Mouse (Mus musculus): ENCODE results near the gene Lipi. TPM values are rescaled to one million over a fixed set of nuclear protein-coding genes. Genes with fewer than 3 reads are reported as not detected.

Lipi gene
- polyA plus RNA-seq (2015; fragmentation: Nextera tagmentation; extraction: Ambion mirVana) = not detected in 2 replicates

- DNase-seq (no peak), ATAC-seq (ENCODE audit: low read depth) (no peak)
- no peaks in the 10 kb centered on the region for H3K4me1 ChIP-seq (replicated peaks)
- H3K4me3 ChIP-seq (replicated peaks) = no peak within 1 kb of the TSS
- no peak within 1 kb of the TSS for H3K9ac ChIP-seq
- 69% methylated on average over 7 of the region's 7 CpGs for WGBS (ENCODE audit: insufficient replicate concordance)
- H3K9me3 ChIP-seq (replicated peaks) = no peaks in the 10 kb centered on the region
- H3K4me2 ChIP-seq = no peak within 1 kb of the TSS
- H3K36me3 ChIP-seq = no peaks in the 10 kb centered on the region
- H3K27ac ChIP-seq = no peak within 1 kb of the TSS
- H3K27me3 ChIP-seq = no peaks in the 10 kb centered on the region
Observed at GRCm38 (mm10) chr16:75585961-75586360, at the start of gene Lipi. Lipi (minus strand) TSS chr16:75586061.

GRCm38 (mm10) chr16:75627862-75628261 lies 42.0 kb upstream of the Lipi start:
- no peak overlapping the region for H3K9ac ChIP-seq
- no peaks in the 10 kb centered on the region for H3K27me3 ChIP-seq
- H3K9me3 ChIP-seq (replicated peaks) = no peaks in the 10 kb centered on the region
- no peak overlapping the region for H3K4me3 ChIP-seq (replicated peaks)
- DNase-seq = no peak
- ATAC-seq (ENCODE audit: low read depth) = no peak
- WGBS (ENCODE audit: insufficient replicate concordance) = 56% methylated on average over 2 of the region's 2 CpGs
- H3K4me2 ChIP-seq = no peak overlapping the region
- no peaks in the 10 kb centered on the region for H3K4me1 ChIP-seq (replicated peaks)
- no peak overlapping the region for H3K27ac ChIP-seq
- H3K36me3 ChIP-seq = no peaks in the 10 kb centered on the region

- Histone ChIP-seq H3K9me3 (replicated peaks) (no peaks in the 10 kb centered on the region), H3K27ac (no peak overlapping the region), H3K9ac (no peak overlapping the region), H3K4me1 (replicated peaks) (no peaks in the 10 kb centered on the region), H3K36me3 (no peaks in the 10 kb centered on the region), H3K27me3 (no peaks in the 10 kb centered on the region), H3K4me2 (no peak overlapping the region), H3K4me3 (replicated peaks) (no peak overlapping the region)
- no peak for ATAC-seq (ENCODE audit: low read depth)
- 55% methylated on average over 2 of the region's 2 CpGs for WGBS (ENCODE audit: insufficient replicate concordance)
- no peak for DNase-seq
Observed at GRCm38 (mm10) chr16:75617651-75618349, 31.9 kb upstream of the Lipi start.

GRCm38 (mm10) chr16:75612561-75612960 lies 26.7 kb upstream of the Lipi start:
- Histone ChIP-seq H3K4me1 (replicated peaks) (no peaks in the 10 kb centered on the region), H3K27ac (no peak overlapping the region), H3K4me3 (replicated peaks) (no peak overlapping the region), H3K27me3 (no peaks in the 10 kb centered on the region), H3K9ac (no peak overlapping the region), H3K4me2 (no peak overlapping the region), H3K36me3 (no peaks in the 10 kb centered on the region), H3K9me3 (replicated peaks) (no peaks in the 10 kb centered on the region)
- ATAC-seq (ENCODE audit: low read depth) (no peak), DNase-seq (no peak)

- no peak for ATAC-seq (ENCODE audit: low read depth)
- Histone ChIP-seq H3K27ac (no peak overlapping the region), H3K4me2 (no peak overlapping the region), H3K4me3 (replicated peaks) (no peak overlapping the region), H3K4me1 (replicated peaks) (no peaks in the 10 kb centered on the region), H3K9ac (no peak overlapping the region), H3K27me3 (no peaks in the 10 kb centered on the region), H3K9me3 (replicated peaks) (no peaks in the 10 kb centered on the region), H3K36me3 (no peaks in the 10 kb centered on the region)
- DNase-seq = no peak
- 66% methylated on average over 1 of the region's 1 CpGs for WGBS (ENCODE audit: insufficient replicate concordance)
Observed at GRCm38 (mm10) chr16:75606415-75606814, 20.6 kb upstream of the Lipi start.

GRCm38 (mm10) chr16:75593501-75594183 lies 7.8 kb upstream of the Lipi start:
- H3K4me3 ChIP-seq (replicated peaks) = peak overlapping the region; percentile 71
- no peaks in the 10 kb centered on the region for H3K9me3 ChIP-seq (replicated peaks)
- H3K27me3 ChIP-seq = no peaks in the 10 kb centered on the region
- peak overlapping the region; percentile 37; the same call in 1 of the 2 replicates for H3K9ac ChIP-seq
- H3K27ac ChIP-seq = no peak overlapping the region
- DNase-seq = no peak
- ATAC-seq (ENCODE audit: low read depth) = no peak
- 0 out of 2 replicates have a peak, but pooled peaks cover 7% of the 10 kb centered on the region for H3K4me1 ChIP-seq (replicated peaks)
- H3K4me2 ChIP-seq = peak overlapping the region; percentile 95
- no peaks in the 10 kb centered on the region for H3K36me3 ChIP-seq
- WGBS (ENCODE audit: insufficient replicate concordance) = 9% methylated on average over 15 of the region's 15 CpGs

GRCm38 (mm10) chr16:75592671-75593500 lies 7.0 kb upstream of the Lipi start, which contains the start of gene Rbm11:
Rbm11 (plus strand) TSS chr16:75592844.
- DNase-seq (peak; percentile 60), ATAC-seq (ENCODE audit: low read depth) (peak; percentile 97)
- no peaks in the 10 kb centered on the region for H3K9me3 ChIP-seq (replicated peaks)
- H3K4me1 ChIP-seq (replicated peaks) = 0 out of 2 replicates have a peak, but pooled peaks cover 7% of the 10 kb centered on the region
- under 1% methylated on average over 52 of the region's 55 CpGs for WGBS (ENCODE audit: insufficient replicate concordance)
- no peaks in the 10 kb centered on the region for H3K36me3 ChIP-seq
- H3K27ac ChIP-seq = no peak within 1 kb of the TSS
- H3K4me3 ChIP-seq (replicated peaks) = peak within 1 kb of the TSS; percentile 71
- H3K4me2 ChIP-seq = peak within 1 kb of the TSS; percentile 95
- H3K9ac ChIP-seq = peak within 1 kb of the TSS; percentile 37
- H3K27me3 ChIP-seq = no peaks in the 10 kb centered on the region

GRCm38 (mm10) chr16:75586466-75586865 lies 605 bp upstream of the Lipi start:
- H3K4me3 ChIP-seq (replicated peaks) = no peak overlapping the region
- no peaks in the 10 kb centered on the region for H3K9me3 ChIP-seq (replicated peaks)
- DNase-seq = no peak

GRCm38 (mm10) chr16:75582279-75582678 lies 3.6 kb downstream of the Lipi start:
- H3K4me1 ChIP-seq (replicated peaks) = no peaks in the 10 kb centered on the region
- H3K36me3 ChIP-seq = no peaks in the 10 kb centered on the region
- no peaks in the 10 kb centered on the region for H3K27me3 ChIP-seq
- DNase-seq (no peak), ATAC-seq (ENCODE audit: low read depth) (no peak)
- no peak overlapping the region for H3K27ac ChIP-seq
- no peak overlapping the region for H3K4me2 ChIP-seq
- 57% methylated on average over 5 of the region's 5 CpGs for WGBS (ENCODE audit: insufficient replicate concordance)
- no peaks in the 10 kb centered on the region for H3K9me3 ChIP-seq (replicated peaks)
- no peak overlapping the region for H3K4me3 ChIP-seq (replicated peaks)
- no peak overlapping the region for H3K9ac ChIP-seq

More at GRCm38 (mm10) chr16:75586466-75586865, 605 bp upstream of the Lipi start:
- no peaks in the 10 kb centered on the region for H3K36me3 ChIP-seq
- no peak overlapping the region for H3K27ac ChIP-seq
- WGBS (ENCODE audit: insufficient replicate concordance) = 19% methylated on average over 3 of the region's 3 CpGs
- H3K4me2 ChIP-seq = no peak overlapping the region
- no peaks in the 10 kb centered on the region for H3K27me3 ChIP-seq
- no peak overlapping the region for H3K9ac ChIP-seq
- no peak for ATAC-seq (ENCODE audit: low read depth)
- H3K4me1 ChIP-seq (replicated peaks) = no peaks in the 10 kb centered on the region

GRCm38 (mm10) chr16:75562910-75563309 lies 23.0 kb downstream of the Lipi start:
- Histone ChIP-seq H3K27ac (no peak overlapping the region), H3K9ac (no peak overlapping the region), H3K4me2 (no peak overlapping the region), H3K27me3 (no peaks in the 10 kb centered on the region), H3K9me3 (replicated peaks) (no peaks in the 10 kb centered on the region), H3K4me3 (replicated peaks) (no peak overlapping the region), H3K36me3 (no peaks in the 10 kb centered on the region), H3K4me1 (replicated peaks) (no peaks in the 10 kb centered on the region)
- 78% methylated on average over 2 of the region's 2 CpGs for WGBS (ENCODE audit: insufficient replicate concordance)
- ATAC-seq (ENCODE audit: low read depth) = no peak
- no peak for DNase-seq

- H3K4me1 ChIP-seq (replicated peaks) = no peaks in the 10 kb centered on the region
- WGBS (ENCODE audit: insufficient replicate concordance) = 48% methylated on average over 1 of the region's 1 CpGs
- H3K36me3 ChIP-seq = no peaks in the 10 kb centered on the region
- no peak for ATAC-seq (ENCODE audit: low read depth)
- no peak overlapping the region for H3K9ac ChIP-seq
- no peak overlapping the region for H3K4me3 ChIP-seq (replicated peaks)
- H3K4me2 ChIP-seq = no peak overlapping the region
- no peaks in the 10 kb centered on the region for H3K9me3 ChIP-seq (replicated peaks)
- H3K27ac ChIP-seq = no peak overlapping the region
- no peaks in the 10 kb centered on the region for H3K27me3 ChIP-seq
- DNase-seq = no peak
Observed at GRCm38 (mm10) chr16:75545310-75545709, 40.6 kb downstream of the Lipi start.

Measured in liver, embryonic 13.5 days (tissue).